Mouse (Mus musculus) megakaryocyte, embryonic 14.5 days (primary cell): Measurements from ENCODE around the gene Drc7.

ENCODE experiments used
- FLI1 ChIP-seq: IDR thresholded peaks from 2 replicates; pipeline ENCODE4 v1.6.1; 2012; ENCODE audit warnings: low read length, inconsistent platforms, mixed read lengths
- GATA1 ChIP-seq: IDR thresholded peaks from 3 replicates; pipeline ENCODE4 v1.6.1; 2012; ENCODE audit warnings: mixed read lengths, low read length, inconsistent platforms, borderline replicate concordance

DNA sequence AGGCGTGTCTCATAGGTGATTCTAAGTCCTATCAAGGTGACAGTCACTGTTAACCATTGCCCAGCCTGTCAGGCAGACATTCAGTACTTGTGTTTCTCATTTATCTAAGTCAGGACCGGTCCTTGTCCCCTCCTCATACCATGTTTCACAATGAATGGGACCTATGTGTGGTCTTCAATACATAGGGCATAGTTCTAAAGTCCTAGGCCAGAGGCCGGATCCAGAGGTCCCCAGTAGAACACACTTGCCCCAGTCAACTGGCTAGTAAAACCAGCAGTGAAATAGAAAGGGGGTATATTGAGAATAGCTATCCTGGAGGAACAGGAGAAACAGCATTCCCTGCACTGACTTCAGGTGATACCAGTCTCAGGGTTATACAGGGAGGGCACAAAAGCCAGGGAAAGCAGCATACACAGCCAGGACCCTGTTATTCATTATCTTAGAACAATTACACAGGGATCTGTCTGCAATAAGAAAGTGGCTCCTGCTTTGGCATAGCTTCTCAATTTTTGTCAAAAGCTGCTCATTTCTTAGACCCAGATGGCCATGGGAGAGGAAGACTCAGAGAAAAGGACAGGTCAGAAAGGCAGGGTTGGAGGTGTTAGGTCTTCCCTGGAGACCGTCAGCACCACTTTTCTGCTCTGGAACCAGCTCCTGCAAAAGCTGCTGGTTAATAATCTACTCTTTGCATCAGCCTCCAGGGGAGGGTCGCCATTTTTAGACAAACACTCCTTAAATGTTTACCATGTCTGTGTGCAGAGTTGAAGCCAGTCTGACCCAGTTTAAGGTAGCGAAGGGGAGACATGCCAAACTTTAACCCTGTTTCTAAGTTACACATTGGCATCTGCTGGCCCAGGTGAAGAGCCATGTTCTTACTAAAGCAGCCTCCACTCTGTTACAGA lies 12.8 kb upstream of the Drc7 start:
- TF ChIP-seq GATA1 (no peak), FLI1 (no peak)
